Mouse (Mus musculus): ENCODE results near the gene Dusp16. TPM values are rescaled to one million over a fixed set of nuclear protein-coding genes. Genes with fewer than 3 reads are reported as not detected.

Gene Dusp16
- polyA plus RNA-seq, 1 experiment from 2014 or later: 3.7 TPM

DNA sequence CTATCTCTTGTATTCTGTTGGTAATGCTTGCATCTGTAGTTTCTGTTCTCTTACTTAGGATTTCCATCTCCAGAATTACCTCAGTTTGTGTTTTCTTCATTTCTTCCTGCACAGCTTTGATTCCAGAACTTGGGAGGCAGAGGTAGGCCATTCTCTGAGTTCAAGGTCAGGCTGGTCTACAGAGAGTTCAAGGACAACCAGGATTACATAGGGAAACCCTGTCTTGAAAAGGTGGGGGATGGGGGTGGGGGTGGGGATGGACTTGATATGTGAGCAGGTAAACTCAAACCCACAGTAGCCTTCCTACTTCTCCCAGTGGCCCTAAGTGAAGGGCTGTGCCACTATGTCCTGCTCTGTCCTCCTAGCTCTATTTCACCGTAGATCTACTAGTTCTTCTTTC lies 20.6 kb upstream of the Dusp16 start:
- Histone ChIP-seq H3K36me3 (no peaks in the 10 kb centered on the region), H3K4me1 (replicated peaks) (no peaks in the 10 kb centered on the region), H3K9me3 (replicated peaks) (no peaks in the 10 kb centered on the region), H3K4me2 (no peak overlapping the region), H3K4me3 (replicated peaks) (no peak overlapping the region), H3K27me3 (no peaks in the 10 kb centered on the region), H3K9ac (no peak overlapping the region), H3K27ac (no peak overlapping the region)
- ATAC-seq (ENCODE audit: low read depth) (no peak), DNase-seq (no peak)
- 60% methylated on average over 1 of the region's 1 CpGs for WGBS (ENCODE audit: insufficient replicate concordance)

DNA sequence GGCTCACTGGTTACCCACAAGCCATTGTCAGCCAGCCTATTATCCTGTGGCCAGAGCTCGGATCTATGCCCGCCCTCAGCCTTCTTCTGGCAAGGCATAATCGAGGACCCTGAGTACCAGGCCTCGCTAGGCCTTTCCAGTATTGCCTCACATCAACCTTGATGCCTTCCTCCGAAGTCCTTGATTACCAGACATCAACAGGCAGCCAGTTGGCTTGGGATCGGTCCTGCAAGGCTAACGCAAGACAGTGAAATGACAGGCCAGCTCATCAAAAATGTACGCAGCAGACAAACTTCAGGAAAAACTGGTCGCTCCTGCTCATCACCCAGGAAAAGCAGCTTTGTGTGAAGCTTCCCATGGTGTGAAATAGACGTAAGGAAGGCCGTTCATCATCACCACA lies 15.4 kb upstream of the Dusp16 start:
- ATAC-seq (ENCODE audit: low read depth): no peak
- WGBS (ENCODE audit: insufficient replicate concordance): 79% methylated on average over 11 of the region's 11 CpGs

DNA sequence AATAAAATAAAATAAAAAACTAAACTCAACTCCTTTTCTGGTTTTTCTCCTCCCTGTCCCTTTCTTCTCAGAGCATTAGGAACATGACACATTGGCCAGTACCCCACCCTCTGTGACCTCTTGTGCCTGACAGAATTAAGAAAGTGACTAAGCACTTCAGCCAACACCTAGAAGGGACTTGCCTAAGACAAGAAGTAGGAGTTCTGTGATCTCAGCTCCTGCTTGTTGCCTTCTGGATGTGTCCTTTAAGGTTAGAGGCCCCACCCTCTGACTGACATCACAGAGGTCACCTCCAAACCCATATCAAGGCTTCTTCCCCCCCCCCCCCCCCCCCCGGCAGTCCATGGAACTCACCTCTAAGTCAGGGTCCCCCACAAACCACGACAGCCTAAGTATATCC lies 14.7 kb upstream of the Dusp16 start:
- Histone ChIP-seq H3K27ac (no peak overlapping the region), H3K9me3 (replicated peaks) (no peaks in the 10 kb centered on the region), H3K4me2 (no peak overlapping the region), H3K9ac (no peak overlapping the region), H3K27me3 (no peaks in the 10 kb centered on the region), H3K4me3 (replicated peaks) (no peak overlapping the region), H3K4me1 (replicated peaks) (no peaks in the 10 kb centered on the region), H3K36me3 (no peaks in the 10 kb centered on the region)
- 36% methylated on average over 2 of the region's 2 CpGs for WGBS (ENCODE audit: insufficient replicate concordance)
- ATAC-seq (ENCODE audit: low read depth) (no peak), DNase-seq (no peak)

More for the DNA sequence above, 15.4 kb upstream of the Dusp16 start:
- Histone ChIP-seq H3K36me3 (no peaks in the 10 kb centered on the region), H3K4me3 (replicated peaks) (no peak overlapping the region), H3K9me3 (replicated peaks) (no peaks in the 10 kb centered on the region), H3K27me3 (no peaks in the 10 kb centered on the region), H3K4me1 (replicated peaks) (no peaks in the 10 kb centered on the region), H3K4me2 (no peak overlapping the region), H3K9ac (no peak overlapping the region), H3K27ac (no peak overlapping the region)
- DNase-seq: no peak

DNA sequence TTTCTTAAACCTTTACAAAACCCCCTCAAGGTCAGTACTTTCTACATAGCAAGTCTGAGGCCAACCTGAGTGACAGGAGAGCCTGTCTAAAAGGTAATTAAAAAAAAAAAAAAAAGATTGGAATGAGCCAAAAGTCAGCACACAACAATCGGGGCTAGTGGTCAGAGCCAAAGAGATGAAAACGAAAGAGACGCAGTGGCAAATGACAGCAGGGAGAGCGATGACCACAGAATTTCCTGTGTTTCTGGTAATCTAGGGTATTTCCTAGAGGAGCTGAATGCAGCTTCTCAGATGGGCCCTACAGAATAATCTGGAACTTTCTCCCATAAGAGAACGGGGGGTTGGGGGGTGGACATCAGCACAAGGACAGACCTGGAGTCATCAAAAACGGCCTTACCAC lies 13.7 kb upstream of the Dusp16 start:
- WGBS (ENCODE audit: insufficient replicate concordance): 34% methylated on average over 6 of the region's 6 CpGs
- Histone ChIP-seq H3K4me1 (replicated peaks) (no peaks in the 10 kb centered on the region), H3K36me3 (no peaks in the 10 kb centered on the region), H3K9me3 (replicated peaks) (no peaks in the 10 kb centered on the region), H3K27ac (no peak overlapping the region), H3K4me3 (replicated peaks) (no peak overlapping the region), H3K4me2 (no peak overlapping the region), H3K9ac (no peak overlapping the region), H3K27me3 (no peaks in the 10 kb centered on the region)
- DNase-seq (no peak), ATAC-seq (ENCODE audit: low read depth) (no peak)

DNA sequence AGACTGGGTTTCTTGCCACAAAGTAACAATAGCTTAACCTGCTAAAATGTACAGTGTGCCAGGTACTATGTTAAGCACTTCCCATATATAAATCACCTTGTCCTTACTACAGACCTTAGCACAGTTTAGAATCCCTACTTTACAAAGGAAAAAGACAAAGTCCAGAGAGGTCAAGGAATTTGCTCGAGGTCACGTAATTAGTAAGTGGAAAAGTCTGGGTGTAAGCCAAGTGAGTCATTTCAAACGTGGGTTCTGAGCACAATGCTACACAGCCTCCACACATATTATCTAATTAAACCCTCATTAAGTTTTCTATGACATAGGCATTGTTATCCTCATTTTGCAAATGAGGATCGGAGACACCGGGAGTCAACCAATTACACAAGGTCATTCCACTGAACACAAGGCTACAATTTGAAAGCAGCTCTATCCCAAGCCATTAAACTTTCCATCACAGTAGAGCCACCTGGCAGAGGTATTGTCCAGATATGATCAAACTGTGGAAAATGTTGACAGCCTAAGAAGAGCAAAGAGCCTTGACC lies 12.4 kb upstream of the Dusp16 start:
- Histone ChIP-seq H3K27ac (no peak overlapping the region), H3K36me3 (no peaks in the 10 kb centered on the region), H3K27me3 (no peaks in the 10 kb centered on the region), H3K9ac (no peak overlapping the region), H3K4me2 (no peak overlapping the region), H3K4me3 (replicated peaks) (no peak overlapping the region), H3K4me1 (replicated peaks) (no peaks in the 10 kb centered on the region), H3K9me3 (replicated peaks) (no peaks in the 10 kb centered on the region)
- 71% methylated on average over 5 of the region's 5 CpGs for WGBS (ENCODE audit: insufficient replicate concordance)
- no peak for ATAC-seq (ENCODE audit: low read depth)
- no peak for DNase-seq

DNA sequence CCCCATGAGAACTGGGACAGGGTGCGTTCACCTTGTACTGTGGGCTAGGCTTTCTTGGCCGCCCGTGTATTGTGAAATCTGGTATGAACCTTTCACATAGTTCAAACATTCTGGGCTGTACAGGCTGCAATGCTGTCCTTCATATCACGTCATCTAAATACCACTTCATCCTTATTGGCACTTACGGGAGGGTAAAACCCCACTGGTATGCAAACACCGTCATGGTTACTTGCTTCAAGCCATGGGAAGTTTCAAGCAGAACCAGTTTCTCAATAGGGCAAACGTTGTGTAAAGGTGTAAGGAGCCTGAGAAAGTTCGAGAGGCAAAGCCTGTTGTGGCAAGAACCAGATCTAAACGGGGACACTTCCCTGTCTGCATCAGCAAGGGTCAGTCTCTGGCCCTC lies 10.2 kb upstream of the Dusp16 start:
- Histone ChIP-seq H3K4me1 (replicated peaks) (no peaks in the 10 kb centered on the region), H3K27ac (no peak overlapping the region), H3K9ac (no peak overlapping the region), H3K27me3 (no peaks in the 10 kb centered on the region), H3K9me3 (replicated peaks) (no peaks in the 10 kb centered on the region), H3K36me3 (no peaks in the 10 kb centered on the region), H3K4me2 (no peak overlapping the region), H3K4me3 (replicated peaks) (no peak overlapping the region)
- DNase-seq (no peak), ATAC-seq (ENCODE audit: low read depth) (no peak)
- WGBS (ENCODE audit: insufficient replicate concordance): 69% methylated on average over 9 of the region's 9 CpGs

DNA sequence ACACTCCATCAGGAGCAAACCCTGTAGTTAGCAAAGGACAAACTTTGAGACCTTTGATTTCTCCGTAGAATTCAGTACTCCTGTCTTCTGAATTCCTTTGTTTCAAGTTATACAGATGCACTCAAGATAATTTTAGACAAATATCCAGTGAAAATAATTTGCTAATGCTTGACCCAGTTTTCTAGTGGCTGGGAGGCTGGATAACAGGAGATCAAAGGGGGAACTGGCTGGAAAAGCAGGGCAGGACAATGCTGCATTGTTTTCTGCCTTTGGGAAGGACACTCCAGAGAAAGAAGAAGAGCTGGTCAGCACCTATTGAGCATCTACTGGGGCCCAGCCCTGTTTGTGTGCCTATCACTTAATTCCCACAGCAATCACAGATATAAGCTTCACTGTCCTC lies 9.1 kb upstream of the Dusp16 start:
- Histone ChIP-seq H3K4me1 (replicated peaks) (no peaks in the 10 kb centered on the region), H3K9ac (no peak overlapping the region), H3K27ac (no peak overlapping the region), H3K27me3 (no peaks in the 10 kb centered on the region), H3K9me3 (replicated peaks) (no peaks in the 10 kb centered on the region), H3K4me3 (replicated peaks) (no peak overlapping the region), H3K36me3 (no peaks in the 10 kb centered on the region), H3K4me2 (no peak overlapping the region)
- 78% methylated on average over 1 of the region's 1 CpGs for WGBS (ENCODE audit: insufficient replicate concordance)
- ATAC-seq (ENCODE audit: low read depth) (no peak), DNase-seq (no peak)

DNA sequence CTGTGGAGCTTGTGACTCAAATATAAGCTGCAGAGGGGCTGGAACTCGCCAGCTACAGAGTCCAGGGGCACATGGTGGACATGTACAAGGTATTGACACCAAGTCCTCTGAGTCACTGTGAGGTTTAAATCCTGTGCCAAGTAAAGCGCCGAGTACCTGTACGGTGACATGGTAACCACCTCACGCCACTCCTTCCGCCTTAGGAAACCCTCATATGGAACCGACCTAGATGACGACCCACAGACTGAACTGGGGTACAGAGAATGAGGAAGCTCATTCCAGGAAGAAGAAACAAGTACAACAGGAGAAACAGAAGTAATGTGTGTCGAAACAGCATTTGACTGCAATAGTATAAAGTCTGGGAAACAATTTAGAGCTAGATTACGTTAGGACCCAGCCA lies 3.9 kb upstream of the Dusp16 start:
- Histone ChIP-seq H3K27me3 (no peaks in the 10 kb centered on the region), H3K27ac (no peak overlapping the region), H3K9ac (no peak overlapping the region), H3K36me3 (no peaks in the 10 kb centered on the region), H3K9me3 (replicated peaks) (no peaks in the 10 kb centered on the region), H3K4me3 (replicated peaks) (no peak overlapping the region), H3K4me2 (no peak overlapping the region), H3K4me1 (replicated peaks) (peaks cover 15% of the 10 kb centered on the region)
- WGBS (ENCODE audit: insufficient replicate concordance): 63% methylated on average over 10 of the region's 10 CpGs
- ATAC-seq (ENCODE audit: low read depth): no peak
- DNase-seq: no peak

DNA sequence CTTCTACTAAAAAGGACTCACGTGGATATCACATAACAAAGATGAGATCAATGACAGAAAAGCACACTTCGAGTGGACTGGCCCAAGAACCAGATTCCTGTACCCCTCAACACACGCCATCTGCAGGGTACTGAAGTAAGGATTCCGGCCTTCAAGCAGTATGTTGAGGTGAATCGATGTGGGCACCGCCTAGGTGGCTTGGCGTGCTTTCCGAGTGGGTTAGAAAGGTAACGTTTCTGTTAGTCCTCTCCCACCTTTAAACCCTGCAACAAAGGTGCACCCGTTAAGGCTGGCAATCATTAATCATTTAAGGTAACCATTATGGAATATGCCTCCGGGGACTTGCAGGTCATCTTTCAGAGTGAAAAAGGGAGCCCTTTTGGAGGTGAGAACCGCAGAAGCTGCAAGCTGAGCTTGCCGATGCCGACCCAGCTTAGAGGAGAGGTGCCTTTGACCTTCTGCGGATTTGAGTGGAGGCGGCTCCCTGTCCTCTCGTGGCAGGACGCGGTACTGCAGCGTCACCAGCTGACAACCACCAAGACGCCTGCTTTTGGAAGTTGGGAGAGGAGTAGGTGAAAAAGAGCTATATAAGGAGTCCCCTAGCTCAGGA lies 1.6 kb upstream of the Dusp16 start:
- peak; percentile 71 for DNase-seq
- 0 out of 2 replicates have a peak overlapping the region, but pooled peaks have one; percentile 27 for H3K9ac ChIP-seq
- ATAC-seq (ENCODE audit: low read depth): no peak
- no peaks in the 10 kb centered on the region for H3K9me3 ChIP-seq (replicated peaks)
- 12% methylated on average over 21 of the region's 21 CpGs for WGBS (ENCODE audit: insufficient replicate concordance)
- H3K27me3 ChIP-seq: no peaks in the 10 kb centered on the region
- H3K27ac ChIP-seq: no peak overlapping the region
- H3K36me3 ChIP-seq: no peaks in the 10 kb centered on the region
- peak overlapping the region; percentile 83 for H3K4me3 ChIP-seq (replicated peaks)
- H3K4me2 ChIP-seq: peak overlapping the region; percentile 86
- H3K4me1 ChIP-seq (replicated peaks): peaks cover 29% of the 10 kb centered on the region

DNA sequence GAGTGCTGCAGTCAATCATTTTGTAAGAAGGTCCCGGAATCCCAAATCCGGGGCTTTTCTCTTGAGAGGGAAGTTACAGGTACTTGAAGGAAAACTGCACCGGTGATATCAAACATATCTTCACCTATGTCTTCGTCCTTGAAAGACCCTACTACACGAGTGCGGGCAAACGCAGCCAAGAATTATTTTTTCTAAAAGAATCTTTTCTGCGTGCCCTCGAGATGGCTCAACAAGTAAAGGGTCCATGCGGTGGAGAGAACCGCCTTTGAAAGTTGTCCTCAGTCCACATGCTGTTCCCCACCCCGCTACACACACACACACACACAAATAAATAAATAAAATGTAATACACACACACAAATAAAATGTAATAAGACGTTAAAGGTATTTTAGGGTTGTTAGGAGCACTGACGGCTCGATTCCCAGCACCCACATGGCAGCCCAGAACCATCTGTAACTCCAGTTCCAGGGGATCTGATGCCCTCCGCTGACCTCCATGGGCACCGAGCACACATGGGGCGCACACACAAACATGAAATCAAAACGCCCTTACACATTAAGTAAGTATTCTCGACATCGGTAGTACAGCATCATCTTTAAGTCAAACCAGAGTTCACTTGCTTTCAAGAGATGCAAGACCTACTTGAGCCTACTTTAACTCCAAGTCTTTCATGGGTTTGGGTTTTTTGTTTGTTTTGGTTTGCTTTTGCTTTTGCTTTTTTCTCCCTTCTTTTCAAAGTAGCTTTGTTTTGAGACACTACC lies 801 bp upstream of the Dusp16 start:
- H3K36me3 ChIP-seq: no peaks in the 10 kb centered on the region
- DNase-seq: no peak
- peak overlapping the region; percentile 83 for H3K4me3 ChIP-seq (replicated peaks)
- no peak overlapping the region; the same call in 1 of the 2 replicates for H3K27ac ChIP-seq
- ATAC-seq (ENCODE audit: low read depth): no peak
- peak overlapping the region; percentile 95 for H3K9ac ChIP-seq
- H3K27me3 ChIP-seq: no peaks in the 10 kb centered on the region
- H3K9me3 ChIP-seq (replicated peaks): no peaks in the 10 kb centered on the region
- 36% methylated on average over 21 of the region's 21 CpGs for WGBS (ENCODE audit: insufficient replicate concordance)
- H3K4me1 ChIP-seq (replicated peaks): peaks cover 33% of the 10 kb centered on the region
- peak overlapping the region; percentile 86 for H3K4me2 ChIP-seq

DNA sequence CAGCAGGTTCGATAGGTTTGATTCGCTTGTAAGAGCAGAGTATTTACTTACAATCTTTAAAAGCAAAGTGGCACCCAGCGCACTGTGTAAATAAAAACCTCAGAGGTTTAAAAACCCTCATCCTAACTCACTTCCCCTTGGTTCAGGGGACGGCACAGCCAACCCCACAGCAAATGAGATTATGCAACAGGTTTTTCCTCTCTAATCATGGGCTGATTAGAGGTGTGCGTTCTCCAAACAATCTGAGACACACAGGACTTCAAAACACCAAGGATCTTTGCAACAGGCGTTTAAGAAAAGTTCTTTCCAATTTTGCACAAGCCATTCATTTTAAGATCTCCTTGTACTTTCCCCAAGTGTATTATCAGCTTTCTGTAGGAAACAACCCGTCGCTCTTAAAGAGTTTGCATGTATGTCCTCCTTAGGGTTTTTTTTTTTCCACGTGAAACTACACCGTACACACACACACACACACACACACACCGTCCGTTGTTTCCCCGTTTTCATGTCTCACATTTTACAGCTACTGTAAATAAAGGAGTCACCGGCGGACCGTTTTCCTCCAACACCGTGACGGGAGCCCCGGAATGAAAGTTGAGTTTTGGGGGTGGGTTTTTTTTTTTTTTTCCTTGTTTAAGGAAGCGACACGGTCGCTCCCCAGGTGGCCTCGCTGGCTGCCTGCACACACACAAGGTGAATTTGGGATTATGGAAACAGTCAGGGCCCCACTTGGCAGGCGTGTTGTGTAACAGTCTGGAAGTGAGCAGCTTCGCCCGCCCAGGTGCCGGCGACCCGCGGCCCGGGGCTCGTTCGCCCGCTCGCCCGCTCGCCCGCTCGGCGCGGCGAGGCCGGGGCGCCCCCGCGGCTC lies 940 bp downstream of the Dusp16 start:
- Histone ChIP-seq H3K4me1 (replicated peaks) (peaks cover 41% of the 10 kb centered on the region), H3K4me3 (replicated peaks) (peak overlapping the region; percentile 83), H3K27me3 (no peaks in the 10 kb centered on the region), H3K9ac (peak overlapping the region; percentile 95), H3K36me3 (no peaks in the 10 kb centered on the region), H3K4me2 (peak overlapping the region; percentile 86), H3K9me3 (replicated peaks) (no peaks in the 10 kb centered on the region), H3K27ac (peak overlapping the region; percentile 91)
- WGBS (ENCODE audit: insufficient replicate concordance): under 1% methylated on average over 46 of the region's 46 CpGs
- ATAC-seq (ENCODE audit: low read depth) (peak; percentile 21), DNase-seq (peak; percentile 13)
